Mouse (Mus musculus) embryonic facial prominence, embryonic 14.5 days (tissue): ENCODE measurements around the gene Apoe. TPM values are rescaled to one million over a fixed set of nuclear protein-coding genes. Genes with fewer than 3 reads are reported as not detected.

Experiments used
- ATAC-seq: fragments of 200-750 bp; cut with Nextera tagmentation; 2 replicates; pipeline ENCODE4 v1.8.0; 2017; ENCODE audit warnings: low read depth, moderate number of reproducible peaks, moderate TSS enrichment
- DNase-seq: peaks from one replicate; pipeline ENCODE4 v3.0.0-alpha.2; 2015; ENCODE audit warnings: low spot score
- H3K27ac ChIP-seq: fragments of 300-500 bp; sonication (generic); replicated peaks from 2 replicates; pipeline ENCODE4 v1.5.1; 2014; ENCODE audit warnings: low read depth, mild to moderate bottlenecking, low read length, moderate library complexity
- H3K27me3 ChIP-seq: fragments of 300-500 bp; sonication (generic); replicated peaks from 2 replicates; pipeline ENCODE4 v1.6.1; 2014; ENCODE audit warnings: low read length; ENCODE audit not compliant: control insufficient read depth, insufficient read depth
- H3K36me3 ChIP-seq: fragments of 300-500 bp; sonication (generic); 2 replicates; pipeline ENCODE4 v1.6.1; 2014; ENCODE audit warnings: low read length, mixed read lengths; ENCODE audit not compliant: control insufficient read depth, insufficient read depth
- H3K4me1 ChIP-seq: fragments of 300-500 bp; sonication (generic); 2 replicates; pipeline ENCODE4 v1.6.1; 2014; ENCODE audit warnings: antibody characterized with exemption, low read length; ENCODE audit not compliant: control insufficient read depth, insufficient read depth
- H3K4me2 ChIP-seq: fragments of 300-500 bp; sonication (generic); 2 replicates; pipeline ENCODE4 v1.6.1; 2014; ENCODE audit warnings: low read depth, mild to moderate bottlenecking, low read length, moderate library complexity, mixed read lengths
- H3K4me3 ChIP-seq: fragments of 300-500 bp; sonication (generic); 2 replicates; pipeline ENCODE4 v1.5.1; 2014; ENCODE audit warnings: low read depth, mild to moderate bottlenecking, low read length
- H3K9ac ChIP-seq: fragments of 300-500 bp; sonication (generic); 2 replicates; pipeline ENCODE4 v1.6.1; 2014; ENCODE audit warnings: low read depth, mild to moderate bottlenecking, low read length, moderate library complexity, mixed read lengths
- H3K9me3 ChIP-seq: fragments of 300-500 bp; sonication (generic); 2 replicates; pipeline ENCODE4 v1.6.1; 2016; ENCODE audit warnings: low read length; ENCODE audit not compliant: control insufficient read depth
- WGBS: fragments of 180-500 bp; shearing (Covaris S2); extraction: QIAGEN DNeasy Blood & Tissue Kit; methylation state at CpG from one replicate; pipeline ENCODE4 v1.1.7; 2014; 5-methylcytosine and 5-hydroxymethylcytosine counted together
- polyA plus RNA-seq: library from polyadenylated mRNA; unstranded; fragments of >200 nt; fragmentation: Nextera tagmentation; extraction: Ambion mirVana; gene quantifications from 2 replicates; pipeline ENCODE4 v1.2.1, GENCODE M21; 2014

Gene Apoe
- polyA plus RNA-seq, 1 experiment from 2014 or later: 510 TPM

GRCm38 (mm10) chr7:19699827-19700148, 800 bp upstream of the Apoe start:
- Histone ChIP-seq H3K9me3 (no peaks in the 10 kb centered on the region), H3K4me1 (0 out of 2 replicates have a peak, but pooled peaks cover 9% of the 10 kb centered on the region), H3K36me3 (peaks cover 23% of the 10 kb centered on the region; the same call in 1 of the 2 replicates), H3K4me2 (no peak overlapping the region), H3K27ac (no peak overlapping the region), H3K9ac (no peak overlapping the region), H3K27me3 (no peaks in the 10 kb centered on the region), H3K4me3 (no peak overlapping the region)
- DNase-seq (no peak), ATAC-seq (no peak)
- 82% methylated on average over 4 of the region's 4 CpGs for WGBS

DNA sequence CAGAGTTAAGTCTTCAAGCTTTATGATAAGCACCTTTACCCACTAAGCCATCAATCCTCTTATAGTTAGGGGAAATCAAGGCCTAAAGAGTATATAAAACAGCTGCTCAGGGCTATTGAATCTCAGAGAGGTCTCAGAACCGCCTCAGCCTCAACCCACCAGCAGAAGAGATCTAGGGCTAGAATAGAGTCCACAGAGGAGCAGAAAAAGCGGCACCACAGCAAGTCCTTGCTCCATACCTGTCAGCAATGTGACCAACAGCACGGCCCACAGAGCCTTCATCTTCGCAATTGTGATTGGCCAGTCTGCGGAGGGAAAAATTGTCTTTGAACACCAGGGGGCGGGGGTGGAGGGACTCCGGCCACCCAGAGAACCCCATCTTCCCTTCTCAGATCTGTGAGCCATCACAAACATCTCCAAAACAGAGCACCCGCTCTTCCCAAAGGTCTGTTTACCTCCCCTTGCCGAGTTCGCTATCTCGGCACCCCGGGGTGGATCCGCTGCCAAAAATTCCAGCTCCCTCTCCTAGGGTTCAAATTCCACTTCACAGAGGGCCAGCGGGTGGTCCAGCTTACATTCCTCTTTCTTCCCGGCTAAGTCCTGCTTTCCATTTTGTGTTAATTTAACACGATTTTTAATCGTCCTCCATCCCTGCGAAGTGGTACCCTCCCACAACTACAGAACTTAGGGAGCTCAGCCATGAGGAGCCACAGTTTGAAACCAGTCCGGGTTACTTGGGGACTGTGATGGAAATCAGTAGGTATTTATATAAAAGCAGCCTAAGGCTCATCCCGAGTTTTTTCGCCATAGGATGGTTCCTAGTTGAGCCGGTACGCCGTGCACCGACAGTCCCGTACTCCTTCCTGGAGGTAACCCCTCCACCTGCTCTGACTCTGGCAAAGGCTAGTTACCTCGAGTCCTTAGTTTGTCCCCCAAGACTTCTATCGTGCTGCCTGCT, 760 bp downstream of the Apoe start:
- 3% methylated on average over 28 of the region's 28 CpGs for WGBS
- H3K9me3 ChIP-seq: no peaks in the 10 kb centered on the region
- H3K27me3 ChIP-seq: no peaks in the 10 kb centered on the region
- peak; percentile 20 for ATAC-seq
- peak overlapping the region; percentile 8; the same call in 1 of the 2 replicates for H3K27ac ChIP-seq
- peaks cover 7% of the 10 kb centered on the region; the same call in 1 of the 2 replicates for H3K36me3 ChIP-seq
- H3K4me3 ChIP-seq: peak overlapping the region; percentile 30
- H3K9ac ChIP-seq: peak overlapping the region; percentile 48
- peak overlapping the region; percentile 69 for H3K4me2 ChIP-seq
- no peak for DNase-seq
- H3K4me1 ChIP-seq: peaks cover 12% of the 10 kb centered on the region

GRCm38 (mm10) chr7:19696336-19696873, 2.6 kb downstream of the Apoe start:
- Histone ChIP-seq H3K27me3 (no peaks in the 10 kb centered on the region), H3K4me2 (no peak overlapping the region), H3K4me1 (peaks cover 13% of the 10 kb centered on the region), H3K4me3 (no peak overlapping the region), H3K9ac (no peak overlapping the region), H3K36me3 (0 out of 2 replicates have a peak, but pooled peaks cover under 1% of the 10 kb centered on the region), H3K9me3 (no peaks in the 10 kb centered on the region), H3K27ac (no peak overlapping the region)
- no peak for DNase-seq
- ATAC-seq: no peak
- WGBS: 97% methylated on average over 34 of the region's 34 CpGs

- H3K4me3 ChIP-seq: no peak overlapping the region
- ATAC-seq: no peak
- no peaks in the 10 kb centered on the region for H3K9me3 ChIP-seq
- no peak overlapping the region for H3K27ac ChIP-seq
- H3K4me1 ChIP-seq: peaks cover 13% of the 10 kb centered on the region
- no peak for DNase-seq
- no peak overlapping the region for H3K9ac ChIP-seq
- H3K27me3 ChIP-seq: no peaks in the 10 kb centered on the region
- H3K36me3 ChIP-seq: no peaks in the 10 kb centered on the region
- no peak overlapping the region for H3K4me2 ChIP-seq
- 75% methylated on average over 6 of the region's 6 CpGs for WGBS
Measured at GRCm38 (mm10) chr7:19695881-19696280, 3.1 kb downstream of the Apoe start.

DNA sequence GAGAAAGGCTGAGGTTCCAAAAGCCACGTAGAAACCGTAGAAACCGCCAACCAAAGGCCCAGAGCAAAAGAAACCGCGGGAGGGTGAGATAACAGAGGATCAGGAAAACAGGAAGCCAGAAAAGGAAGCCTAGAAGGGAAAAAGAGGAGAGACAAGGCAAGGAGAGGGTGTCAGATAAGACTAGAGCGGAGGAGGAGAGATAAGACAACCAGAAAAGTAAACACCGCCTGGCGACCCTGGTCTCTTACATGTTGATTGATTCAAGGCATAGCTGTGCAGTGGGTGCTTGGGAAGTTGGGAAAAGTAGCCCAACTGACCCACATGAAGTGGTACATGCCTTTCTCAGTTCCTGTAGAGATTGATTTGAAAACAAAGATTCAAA, 3.8 kb downstream of the Apoe start:
- Histone ChIP-seq H3K9ac (no peak overlapping the region), H3K4me1 (peaks cover 13% of the 10 kb centered on the region), H3K27me3 (no peaks in the 10 kb centered on the region)

DNA sequence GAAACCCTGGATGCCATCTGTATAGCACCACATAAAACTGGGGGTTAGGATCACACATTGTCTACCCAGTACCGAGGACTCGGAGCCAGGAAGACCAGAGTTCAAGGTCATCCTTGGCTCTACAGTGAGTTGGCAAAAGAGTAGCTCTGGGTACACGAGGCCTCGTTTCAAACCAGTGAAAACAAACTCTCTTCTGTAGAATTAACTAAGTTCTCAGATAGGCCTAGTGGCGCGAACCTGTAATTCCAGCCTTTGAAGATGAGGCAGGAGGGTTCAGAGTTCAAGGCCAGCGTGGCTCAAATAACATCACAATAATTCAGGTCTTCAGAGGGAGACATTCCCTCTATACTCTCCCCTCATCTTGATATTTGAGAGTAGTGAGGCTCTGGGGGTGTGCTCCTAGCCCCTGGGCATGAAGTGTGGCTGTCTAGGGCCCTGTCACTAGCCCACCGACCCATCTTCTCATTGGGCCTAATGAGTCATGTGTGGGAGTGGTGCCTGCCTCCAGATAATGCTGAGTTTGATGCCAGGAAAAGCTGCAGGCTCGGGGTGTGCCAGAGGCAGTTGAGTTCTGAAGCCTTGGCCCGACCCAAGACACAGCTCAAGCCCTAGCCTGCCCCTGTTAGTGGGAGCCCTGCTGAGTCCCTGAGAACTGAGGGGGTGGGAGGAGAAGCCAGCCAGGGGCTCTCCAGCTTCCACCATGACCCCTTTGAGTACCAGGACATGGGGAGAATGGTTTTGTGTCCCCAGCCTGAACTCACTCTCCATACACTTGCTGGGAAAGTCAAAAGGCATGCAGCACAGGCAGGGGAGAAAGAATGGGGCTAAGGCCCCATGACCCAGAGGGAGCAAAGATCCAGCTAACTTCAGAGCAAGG, 4.4 kb downstream of the Apoe start:
- no peak overlapping the region for H3K27ac ChIP-seq
- no peak overlapping the region for H3K9ac ChIP-seq
- H3K36me3 ChIP-seq: no peaks in the 10 kb centered on the region
- WGBS: 86% methylated on average over 10 of the region's 10 CpGs
- ATAC-seq: no peak
- H3K9me3 ChIP-seq: no peaks in the 10 kb centered on the region
- no peaks in the 10 kb centered on the region for H3K27me3 ChIP-seq
- H3K4me3 ChIP-seq: no peak overlapping the region
- DNase-seq: no peak
- H3K4me1 ChIP-seq: peaks cover 13% of the 10 kb centered on the region
- H3K4me2 ChIP-seq: no peak overlapping the region

More for the DNA sequence above, 3.8 kb downstream of the Apoe start:
- Histone ChIP-seq H3K36me3 (no peaks in the 10 kb centered on the region), H3K4me3 (no peak overlapping the region), H3K27ac (no peak overlapping the region), H3K4me2 (no peak overlapping the region), H3K9me3 (no peaks in the 10 kb centered on the region)
- ATAC-seq (no peak), DNase-seq (no peak)
- WGBS: 53% methylated on average over 8 of the region's 8 CpGs

DNA sequence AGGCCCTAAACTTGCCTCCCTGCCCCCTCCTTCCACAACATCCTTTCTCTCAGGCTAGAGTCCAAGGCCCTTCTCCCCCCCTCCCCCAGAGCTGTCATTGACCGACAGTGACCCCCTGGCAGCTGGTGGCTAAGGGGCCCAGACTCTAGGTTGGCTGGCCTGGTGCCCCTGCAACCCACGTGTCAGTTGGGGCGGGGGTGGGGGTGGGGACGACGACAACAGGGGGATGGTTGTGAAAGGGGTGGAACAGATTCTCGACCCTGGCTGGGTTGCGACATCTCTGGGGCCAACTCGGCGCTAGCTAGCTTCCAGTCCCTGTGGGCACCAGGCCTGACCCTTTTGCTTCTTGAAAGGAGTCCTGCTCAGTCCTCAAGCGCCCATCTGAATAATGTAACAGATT, 5.6 kb downstream of the Apoe start:
- 42% methylated on average over 4 of the region's 10 CpGs for WGBS
- DNase-seq (peak; percentile 25), ATAC-seq (no peak)
- no peaks in the 10 kb centered on the region for H3K27me3 ChIP-seq
- H3K4me3 ChIP-seq: no peak overlapping the region
- H3K4me2 ChIP-seq: no peak overlapping the region
- no peak overlapping the region for H3K27ac ChIP-seq
- H3K36me3 ChIP-seq: no peaks in the 10 kb centered on the region
- H3K9me3 ChIP-seq: no peaks in the 10 kb centered on the region
- H3K4me1 ChIP-seq: peaks cover 3% of the 10 kb centered on the region
- H3K9ac ChIP-seq: no peak overlapping the region
